Mouse (Mus musculus) MEL (cell line): Measurements from ENCODE around the gene Dhx40. TPM values are rescaled to one million over a fixed set of nuclear protein-coding genes. Genes with fewer than 3 reads are reported as not detected.
A peak's percentile ranks its signal among the peaks of the same experiment; 100 is the strongest.
"Not testable (repeated sequence)": the region's sequence is repeated elsewhere in the genome, so short reads cannot be mapped to it uniquely, and the experiment has no call there.

Experiments used
- DNase-seq: peaks from one replicate; pipeline ENCODE4 v3.0.0; 2011; ENCODE audit warnings: low read depth, low spot score
- H3K27ac ChIP-seq: 2 replicates; pipeline ENCODE4 v1.5.1; 2012; ENCODE audit warnings: low read depth, mild to moderate bottlenecking, control low read depth, low read length, moderate library complexity; ENCODE audit not compliant: control insufficient read depth
- H3K27me3 ChIP-seq, 2 experiments: fragments of 150-350 bp in 1 of 2; sonication (generic) in 1 of 2; 2 replicates each; pipeline ENCODE4 v1.6.1; 2012; ENCODE audit warnings: low read length in 2 of 2, mild to moderate bottlenecking in 2 of 2, improper control_type of control experiment in 1 of 2, moderate library complexity in 1 of 2; ENCODE audit not compliant: insufficient read depth in 2 of 2, control insufficient read depth in 1 of 2
- H3K36me3 ChIP-seq, 2 experiments: 2 replicates each; pipeline ENCODE4 v1.6.1; 2012 to 2014; ENCODE audit warnings: low read length in 2 of 2, improper control_type of control experiment in 1 of 2, inconsistent platforms in 1 of 2, mild to moderate bottlenecking in 1 of 2; ENCODE audit not compliant: insufficient read depth in 2 of 2, control insufficient read depth in 1 of 2
- H3K4me1 ChIP-seq, 2 experiments: fragments of 150-350 bp in 1 of 2; sonication (generic) in 1 of 2; 2 replicates each; pipeline ENCODE4 v1.6.1; 2012; ENCODE audit warnings: low read length in 2 of 2, improper control_type of control experiment in 1 of 2, mild to moderate bottlenecking in 1 of 2; ENCODE audit not compliant: insufficient read depth in 2 of 2, control insufficient read depth in 1 of 2
- H3K4me3 ChIP-seq, 2 experiments: fragments of 150-350 bp in 1 of 2; sonication (generic) in 1 of 2; 2 replicates each; pipeline ENCODE4 v1.5.1; 2012; ENCODE audit warnings: low read depth in 2 of 2, low read length in 2 of 2, mild to moderate bottlenecking in 2 of 2, moderate library complexity in 2 of 2, control low read depth in 1 of 2, improper control_type of control experiment in 1 of 2; ENCODE audit not compliant: control insufficient read depth in 1 of 2, insufficient read depth in 1 of 2
- H3K79me2 ChIP-seq: 2 replicates; pipeline ENCODE4 v1.6.1; 2012; ENCODE audit warnings: mild to moderate bottlenecking, low read length, moderate library complexity; ENCODE audit not compliant: control insufficient read depth, poor library complexity, insufficient read depth
- H3K9ac ChIP-seq: 2 replicates; pipeline ENCODE4 v1.6.1; 2012; ENCODE audit warnings: low read depth, mild to moderate bottlenecking, control low read depth, low read length, moderate library complexity; ENCODE audit not compliant: control insufficient read depth, poor library complexity, severe bottlenecking
- H3K9me3 ChIP-seq: fragments of 150-350 bp; sonication (generic); replicated peaks from 2 replicates; pipeline ENCODE4 v1.6.1; 2012; ENCODE audit warnings: mild to moderate bottlenecking, low read length, improper control_type of control experiment, moderate library complexity; ENCODE audit not compliant: insufficient read depth
- CTCF ChIP-seq, 3 experiments: IDR thresholded peaks in 2 of 3; conservative IDR thresholded peaks in 1 of 3; 2 replicates each; pipeline ENCODE4 v1.5.1; 2011 to 2012; ENCODE audit warnings: low read length in 3 of 3, low read depth in 2 of 3, mild to moderate bottlenecking in 2 of 3, improper control_type of control experiment in 1 of 3, inconsistent platforms in 1 of 3, mixed read lengths in 1 of 3, moderate library complexity in 1 of 3; ENCODE audit not compliant: control insufficient read depth in 1 of 3, insufficient read depth in 1 of 3, poor library complexity in 1 of 3, severe bottlenecking in 1 of 3
- ELF1 ChIP-seq: IDR thresholded peaks from 2 replicates; pipeline ENCODE4 v1.6.1; 2014; ENCODE audit warnings: low read depth, mild to moderate bottlenecking, inconsistent platforms, low read length, improper control_type of control experiment, moderate library complexity
- EP300 ChIP-seq, 2 experiments: IDR thresholded peaks; 2 replicates each; pipeline ENCODE4 v1.6.1; 2011; ENCODE audit warnings: improper control_type of control experiment in 2 of 2, low read length in 2 of 2, low read depth in 1 of 2, mild to moderate bottlenecking in 1 of 2
- ETS1 ChIP-seq: IDR thresholded peaks from 2 replicates; pipeline ENCODE4 v1.6.1; 2012; ENCODE audit warnings: low read depth, mild to moderate bottlenecking, inconsistent platforms, low read length, improper control_type of control experiment, moderate library complexity
- GABPA ChIP-seq: IDR thresholded peaks from 2 replicates; pipeline ENCODE4 v1.6.1; 2012; ENCODE audit warnings: low read depth, mild to moderate bottlenecking, inconsistent platforms, low read length, improper control_type of control experiment, moderate library complexity
- GATA1 ChIP-seq: IDR thresholded peaks from 2 replicates; pipeline ENCODE4 v1.6.1; 2011; ENCODE audit warnings: low read depth, low read length, improper control_type of control experiment
- JUND ChIP-seq: IDR thresholded peaks from 2 replicates; pipeline ENCODE4 v1.6.1; 2011; ENCODE audit warnings: low read depth, mild to moderate bottlenecking, improper control_type of control experiment, low read length
- KAT2A ChIP-seq: conservative IDR thresholded peaks from 2 replicates; pipeline ENCODE4 v1.6.1; 2012; ENCODE audit warnings: low read depth, low read length, improper control_type of control experiment, inconsistent platforms
- MAFK ChIP-seq: IDR thresholded peaks from 2 replicates; pipeline ENCODE4 v1.6.1; 2011; ENCODE audit warnings: low read depth, mild to moderate bottlenecking, low read length, improper control_type of control experiment, borderline replicate concordance
- MEF2A ChIP-seq: IDR thresholded peaks from 2 replicates; pipeline ENCODE4 v1.6.1; 2014; ENCODE audit warnings: low read depth, mild to moderate bottlenecking, inconsistent platforms, low read length, improper control_type of control experiment; ENCODE audit not compliant: poor library complexity, insufficient replicate concordance, severe bottlenecking; ENCODE audit errors: extremely low read depth
- MXI1 ChIP-seq: IDR thresholded peaks from 2 replicates; pipeline ENCODE4 v1.6.1; 2011; ENCODE audit warnings: mild to moderate bottlenecking, low read depth, low read length, improper control_type of control experiment
- MYC ChIP-seq: IDR thresholded peaks from 2 replicates; pipeline ENCODE4 v1.6.1; 2011; ENCODE audit warnings: low read depth, mild to moderate bottlenecking, low read length, improper control_type of control experiment, moderate library complexity
- NRF1 ChIP-seq: IDR thresholded peaks from 2 replicates; pipeline ENCODE4 v1.6.1; 2014; ENCODE audit warnings: low read depth, mild to moderate bottlenecking, inconsistent platforms, low read length, improper control_type of control experiment, moderate library complexity; ENCODE audit not compliant: poor library complexity, insufficient read depth, severe bottlenecking
- POLR2A ChIP-seq, 2 experiments: IDR thresholded peaks; 2 replicates each; pipeline ENCODE4 v1.6.1; 2011 to 2012; ENCODE audit warnings: low read length in 2 of 2, mild to moderate bottlenecking in 2 of 2, control low read depth in 1 of 2, improper control_type of control experiment in 1 of 2, low read depth in 1 of 2, moderate library complexity in 1 of 2; ENCODE audit not compliant: control insufficient read depth in 1 of 2, insufficient read depth in 1 of 2, poor library complexity in 1 of 2
- RAD21 ChIP-seq: IDR thresholded peaks from 2 replicates; pipeline ENCODE4 v1.6.1; 2011; ENCODE audit warnings: mild to moderate bottlenecking, low read depth, low read length, improper control_type of control experiment
- SIN3A ChIP-seq: IDR thresholded peaks from 2 replicates; pipeline ENCODE4 v1.6.1; 2012; ENCODE audit warnings: low read length, improper control_type of control experiment, inconsistent platforms
- SMC3 ChIP-seq: IDR thresholded peaks from 2 replicates; pipeline ENCODE4 v1.6.1; 2011; ENCODE audit warnings: low read depth, low read length, improper control_type of control experiment
- TAL1 ChIP-seq: IDR thresholded peaks from 2 replicates; pipeline ENCODE4 v1.6.1; 2012; ENCODE audit warnings: mild to moderate bottlenecking, inconsistent platforms, low read length, moderate library complexity, mixed read lengths
- TBP ChIP-seq: IDR thresholded peaks from 2 replicates; pipeline ENCODE4 v1.8.0; 2011; ENCODE audit warnings: low read depth, low read length, improper control_type of control experiment
- ZMIZ1 ChIP-seq: IDR thresholded peaks from 2 replicates; pipeline ENCODE4 v1.6.1; 2012; ENCODE audit warnings: low read depth, mild to moderate bottlenecking, inconsistent platforms, low read length, improper control_type of control experiment, moderate library complexity
- polyA plus RNA-seq, 2 experiments: library from polyadenylated mRNA; stranded (reverse) in 1 of 2; unstranded in 1 of 2; fragments of >175 nt in 1 of 2; fragments of >200 nt in 1 of 2; gene quantifications; 2 replicates each; pipeline versions ENCODE4 v1.2.1 to v1.2.4; 2012; ENCODE audit warnings: low replicate concordance in 2 of 2, low read depth in 1 of 2; ENCODE audit not compliant: insufficient read length in 2 of 2, insufficient read depth in 1 of 2, missing spikeins in 1 of 2
- total RNA-seq: library from RNA; depleted of rRNA; stranded (reverse); fragments of 300-350 nt; gene quantifications from 2 replicates; pipeline ENCODE4 v1.2.3, GENCODE M21; 2012

Gene Dhx40
- total and polyA plus RNA-seq, 3 experiments = 10.1 to 16.1 TPM; not detected in 1

DNA sequence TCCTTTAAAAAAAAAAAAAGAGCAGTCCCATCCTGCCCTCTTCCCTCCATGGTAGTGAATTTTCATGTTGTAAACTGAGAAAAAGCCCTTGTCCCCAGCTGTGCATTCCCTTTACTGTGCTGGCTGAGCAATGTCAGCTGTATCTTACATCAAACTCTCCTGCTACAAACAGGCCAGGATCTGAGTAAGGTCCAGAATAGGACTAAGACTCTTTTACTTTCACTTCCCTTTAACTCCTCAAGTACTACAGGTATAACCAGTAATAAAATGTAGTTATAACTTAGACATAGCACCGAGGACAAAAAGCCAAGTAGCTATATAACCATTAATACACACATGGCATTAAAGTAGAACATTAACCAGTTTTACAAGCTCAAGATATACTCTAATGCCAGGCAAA is 68.6 kb downstream of the Dhx40 start (continued):
- TF ChIP-seq KAT2A (no peak), ELF1 (no peak), NRF1 (no peak), JUND (no peak)

DNA sequence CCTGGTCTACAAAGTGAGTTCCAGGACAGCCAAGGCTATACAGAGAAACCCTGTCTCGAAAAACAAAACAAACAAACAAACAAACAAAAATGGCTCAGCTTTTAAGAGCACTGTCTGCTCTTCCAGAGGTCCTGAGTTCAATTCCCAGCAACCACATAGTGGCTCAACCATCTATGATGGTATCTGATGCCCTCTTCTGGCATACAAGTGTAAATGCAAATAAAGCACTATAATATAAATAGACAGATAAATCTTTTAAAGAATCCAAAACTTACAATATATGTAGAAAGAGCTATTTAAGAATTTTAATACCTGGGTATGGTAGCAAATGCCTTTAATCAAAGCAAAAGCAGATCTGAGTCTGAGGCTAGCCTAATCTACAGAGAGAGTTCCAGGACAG is 69.2 kb downstream of the Dhx40 start:
- peak; percentile 3; the same call in 1 of the 2 replicates for TF ChIP-seq SMC3
- peak in 2 of 3 experiments; percentile 15 to 36; a peak in 1 of 6 replicates for TF ChIP-seq CTCF (IDR thresholded peaks at IDR 0.05 in 2 of 3, conservative IDR thresholded peaks at IDR 0.05 in 1 of 3; ENCODE audit: control insufficient read depth in 1 of 3, insufficient read depth in 1 of 3, low read depth in 2 of 3, low read length in 3 of 3, poor library complexity in 1 of 3, severe bottlenecking in 1 of 3)
- peak; percentile 21 for TF ChIP-seq RAD21
- H3K36me3 ChIP-seq = peaks cover 45 to 83% of the 10 kb centered on the region in 2 experiments
- H3K4me3 ChIP-seq, H3K9ac ChIP-seq, H3K27me3 ChIP-seq, H3K9me3 ChIP-seq, H3K27ac ChIP-seq: not testable (repeated sequence)
- H3K79me2 ChIP-seq = peaks cover 59% of the 10 kb centered on the region
- DNase-seq = peak; percentile 49
- peaks cover 32 to 47% of the 10 kb centered on the region in 2 experiments for H3K4me1 ChIP-seq

DNA sequence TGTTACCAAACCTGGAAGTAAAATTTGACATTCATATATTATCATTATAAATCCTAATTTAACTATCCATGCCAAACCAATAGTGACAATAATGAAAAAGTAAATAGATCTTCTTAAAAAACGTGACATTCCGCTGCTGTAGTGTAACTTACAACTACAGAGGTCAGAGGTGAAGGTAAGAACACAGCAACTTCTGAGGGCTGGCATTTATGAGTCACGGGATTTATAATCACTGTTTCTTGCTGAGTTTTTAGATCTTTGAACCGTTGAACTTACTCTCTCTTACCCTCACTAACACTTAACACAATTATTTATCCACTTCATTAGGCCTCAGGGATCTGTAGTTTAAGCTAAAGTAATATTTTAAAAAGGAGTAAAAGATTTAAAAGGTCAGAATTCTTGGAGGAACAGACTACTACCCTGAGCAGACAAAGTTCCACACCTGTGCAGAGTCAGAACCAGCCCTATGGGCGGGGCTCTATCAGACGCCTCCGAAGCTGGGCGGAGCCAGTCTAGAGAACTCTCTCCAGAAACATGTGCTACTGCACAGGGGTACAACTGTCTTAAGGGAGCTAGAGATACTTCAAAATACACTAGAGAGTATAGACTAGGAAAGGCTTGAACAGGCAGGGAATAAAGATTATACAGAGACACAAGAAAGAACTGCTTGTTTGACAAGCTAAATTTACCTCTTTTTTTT is 70.1 kb downstream of the Dhx40 start:
- no peak overlapping the region for H3K27ac ChIP-seq

DNA sequence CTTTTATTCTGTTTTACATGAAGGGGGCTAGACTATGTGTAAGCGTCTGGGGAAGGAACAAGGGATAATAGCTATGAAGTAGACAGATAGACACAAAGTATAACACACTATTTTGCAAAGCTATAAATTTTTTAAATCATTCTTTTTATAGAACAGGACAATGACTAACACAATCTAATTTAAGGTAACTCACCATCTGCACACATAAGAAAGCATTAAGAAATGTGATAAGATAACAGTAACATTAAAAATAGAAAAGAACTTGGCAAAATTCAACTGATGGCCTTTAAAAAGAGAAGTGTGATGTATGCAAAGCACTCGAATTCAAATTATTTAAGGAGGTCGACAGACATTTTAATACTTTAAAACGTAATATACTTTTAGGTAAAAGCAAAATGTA is 72.6 kb downstream of the Dhx40 start:
- Histone ChIP-seq H3K9ac (no peak overlapping the region), H3K9me3 (no peaks in the 10 kb centered on the region), H3K79me2 (peaks cover 41% of the 10 kb centered on the region), H3K36me3 (peaks cover 58 to 67% of the 10 kb centered on the region in 2 experiments), H3K4me1 (peaks cover 13 to 25% of the 10 kb centered on the region in 2 experiments), H3K27ac (no peak overlapping the region), H3K4me3 (no peak overlapping the region), H3K27me3 (no peaks in the 10 kb centered on the region)
- no peak for DNase-seq
- TF ChIP-seq EP300 (IDR thresholded peaks at IDR 0.05; ENCODE audit: low read depth in 1 of 2, low read length in 2 of 2) (peak in 1 of 2 experiments; percentile 42; a peak in 2 of 4 replicates), CTCF (IDR thresholded peaks at IDR 0.05 in 2 of 3, conservative IDR thresholded peaks at IDR 0.05 in 1 of 3; ENCODE audit: control insufficient read depth in 1 of 3, insufficient read depth in 1 of 3, low read depth in 2 of 3, low read length in 3 of 3, poor library complexity in 1 of 3, severe bottlenecking in 1 of 3) (no peak), TAL1 (no peak), GABPA (no peak), NRF1 (no peak), ETS1 (peak; percentile 84), JUND (no peak), KAT2A (no peak), MAFK (no peak), GATA1 (peak; percentile 49; the same call in 1 of the 2 replicates), SIN3A (0 out of 2 replicates have a peak, but pooled peaks have one; percentile 21), MEF2A (peak; percentile 97; the same call in 1 of the 2 replicates), POLR2A (IDR thresholded peaks at IDR 0.05; ENCODE audit: control insufficient read depth in 1 of 2, insufficient read depth in 1 of 2, low read depth in 1 of 2, low read length in 2 of 2, poor library complexity in 1 of 2) (no peak), ZMIZ1 (no peak), MXI1 (no peak), TBP (no peak)

More for the DNA sequence above, 70.1 kb downstream of the Dhx40 start:
- H3K27me3 ChIP-seq = no peaks in the 10 kb centered on the region
- H3K9me3 ChIP-seq = no peaks in the 10 kb centered on the region
- no peak for DNase-seq
- no peak for TF ChIP-seq MEF2A
- peak; percentile 62; the same call in 1 of the 2 replicates for TF ChIP-seq MXI1
- 0 out of 2 replicates have a peak, but pooled peaks have one; percentile 24 for TF ChIP-seq MYC
- peak; percentile 38; the same call in 1 of the 2 replicates for TF ChIP-seq SIN3A
- TF ChIP-seq, all 39 proteins: peak for 3
- H3K4me1 ChIP-seq = peaks cover 32 to 44% of the 10 kb centered on the region in 2 experiments
- peaks cover 59% of the 10 kb centered on the region for H3K79me2 ChIP-seq
- H3K36me3 ChIP-seq = peaks cover 48 to 77% of the 10 kb centered on the region in 2 experiments
- H3K4me3 ChIP-seq = no peak overlapping the region
- H3K9ac ChIP-seq = no peak overlapping the region
